In genomic region chr9:66349860-66350787, GRCm38 (mm10) we compare ENCODE assay signal across 8 mouse cellular contexts. TPM values are rescaled to one million over a fixed set of nuclear protein-coding genes. Genes with fewer than 3 reads are reported as not detected.
DNase-seq lines count a peak whose midpoint lies in the region; ATAC-seq and TF ChIP-seq lines count a peak whose summit lies in the region.

Gene Herc1 (plus strand): TSS chr9:66350450.

- no peak for TF ChIP-seq CTCF in gastrocnemius, adult 2 months (IDR thresholded peaks at IDR 0.05)
- TF ChIP-seq CTCF in hindbrain, postnatal 0 days (IDR thresholded peaks at IDR 0.05; ENCODE audit: low read depth) = no peak
- TF ChIP-seq CTCF in left cerebral cortex, adult 2 months (IDR thresholded peaks at IDR 0.05) = no peak

- no peaks in the 10 kb centered on the region for H3K9me3 ChIP-seq in hindbrain, postnatal 0 days (ENCODE audit: low read length)

- H3K4me1 ChIP-seq in hindbrain, postnatal 0 days (ENCODE audit: insufficient read depth, low read length) = peaks cover 9% of the 10 kb centered on the region; the same call in 1 of the 2 replicates

- H3K36me3 ChIP-seq in hindbrain, postnatal 0 days (ENCODE audit: insufficient read depth, low read length) = no peaks in the 10 kb centered on the region

- DNase-seq in WW6 (ENCODE audit: low read depth, low spot score) = peak; percentile 90
- DNase-seq in cerebellum, postnatal 4 days (ENCODE audit: low spot score in 2 of 2) = peak; percentile 91 to 97
- DNase-seq in gastrocnemius, adult 2 months = peak; percentile 97
- peak; percentile 98 for DNase-seq in hindbrain, postnatal 0 days (ENCODE audit: low spot score)
- DNase-seq in left cerebral cortex, adult 2 months (ENCODE audit: extremely low spot score in 1 of 2, low spot score in 2 of 2) = peak; percentile 95 to 96
- peak; percentile 95 to 96 for DNase-seq in right cerebral cortex, adult 2 months (ENCODE audit: low spot score in 2 of 2)
- DNase-seq in urinary bladder, postnatal 14 days (ENCODE audit: low spot score) = peak; percentile 96

- H3K9ac ChIP-seq in hindbrain, postnatal 0 days (replicated peaks; ENCODE audit: low read length) = peak within 1 kb of the TSS; percentile 99

- peak within 1 kb of the TSS; percentile 85 for H3K4me3 ChIP-seq in gastrocnemius, adult 2 months
- H3K4me3 ChIP-seq in hindbrain, postnatal 0 days (ENCODE audit: low read length) = peak within 1 kb of the TSS; percentile 100
- peak within 1 kb of the TSS; percentile 97 for H3K4me3 ChIP-seq in left cerebral cortex, adult 2 months

- peak; percentile 95 for ATAC-seq in hindbrain, postnatal 0 days
- peak; percentile 86 for ATAC-seq in megakaryocyte, adult 5-6 weeks (ENCODE audit: poor library complexity, severe bottlenecking)

- H3K27me3 ChIP-seq in hindbrain, postnatal 0 days (ENCODE audit: insufficient read depth, low read length) = no peaks in the 10 kb centered on the region

- intact Hi-C loops in gastrocnemius, adult 2 months (cut with DNase I) = loop anchor here (5.0 kb wide), 1 partner anchor 68 kb away; no protein-coding TSS in a partner anchor
- intact Hi-C loops in left cerebral cortex, adult 2 months (cut with DNase I) = loop anchor here (1.0 to 10.0 kb wide), 3 partner anchors 45 to 205 kb away; no protein-coding TSS in a partner anchor

- H3K27ac ChIP-seq in gastrocnemius, adult 2 months = peak within 1 kb of the TSS; percentile 96
- H3K27ac ChIP-seq in hindbrain, postnatal 0 days = peak within 1 kb of the TSS; percentile 99
- H3K27ac ChIP-seq in left cerebral cortex, adult 2 months = peak within 1 kb of the TSS; percentile 99

- H3K4me2 ChIP-seq in hindbrain, postnatal 0 days (ENCODE audit: low read depth, low read length) = peak within 1 kb of the TSS; percentile 83

- under 1% methylated on average over 84 of the region's 85 CpGs for WGBS in hindbrain, postnatal 0 days

RNA-seq across cellular contexts. Expression of gene Herc1, which starts in this region (rescaled TPM):
- 10 to 100 TPM; 33.7 to 38.4 TPM for total RNA-seq in gastrocnemius, adult 2 months (2021)
- 91.5 and 104 TPM in 2 replicates for total RNA-seq in hindbrain, postnatal 0 days (2014; rRNA removed)
- polyA plus RNA-seq in hindbrain, postnatal 0 days (2015; fragmentation: Nextera tagmentation; extraction: Ambion mirVana) = 30.3 and 30.7 TPM in 2 replicates
- total RNA-seq in left cerebral cortex, adult 2 months (2021) = 100 to 1,000 TPM; 128 to 132 TPM
- 38.5 and 42.3 TPM in 2 replicates for total RNA-seq in megakaryocyte, adult 5-6 weeks (2015)
- 71.7 and 82.0 TPM in 2 replicates for total RNA-seq in megakaryocyte, adult 5-6 weeks (2017)

Comparison
In these comparisons a context has a peak if more than half of its experiments do, and no peak if none do; other contexts are left out.
1. Peak in every context shown above with its lines: DNase-seq, ATAC-seq, H3K4me3 ChIP-seq and H3K27ac ChIP-seq.